Mouse (Mus musculus) limb, embryonic 12.5 days (tissue): ENCODE measurements around the gene Morf4l2. TPM values are rescaled to one million over a fixed set of nuclear protein-coding genes. Genes with fewer than 3 reads are reported as not detected.
"Not testable (repeated sequence)": the region's sequence is repeated elsewhere in the genome, so short reads cannot be mapped to it uniquely, and the experiment has no call there.

Source experiments
- ATAC-seq: fragments of 200-750 bp; cut with Nextera tagmentation; 2 replicates; pipeline ENCODE4 v1.8.0; 2017; ENCODE audit warnings: low read depth, moderate TSS enrichment; ENCODE audit not compliant: insufficient number of reproducible peaks, insufficient read depth, low FRiP score, low TSS enrichment
- H3K27ac ChIP-seq: fragments of 300-500 bp; sonication (generic); 2 replicates; pipeline ENCODE4 v1.5.1; 2016; ENCODE audit warnings: mild to moderate bottlenecking, moderate library complexity
- H3K27me3 ChIP-seq: fragments of 300-500 bp; sonication (generic); 2 replicates; pipeline ENCODE4 v1.6.1; 2016; ENCODE audit warnings: mild to moderate bottlenecking, moderate library complexity
- H3K36me3 ChIP-seq: fragments of 300-500 bp; sonication (generic); 2 replicates; pipeline ENCODE4 v1.6.1; 2016; ENCODE audit warnings: mild to moderate bottlenecking, moderate library complexity
- H3K4me1 ChIP-seq: fragments of 300-500 bp; sonication (generic); replicated peaks from 2 replicates; pipeline ENCODE4 v1.6.1; 2016
- H3K4me2 ChIP-seq: fragments of 300-500 bp; sonication (generic); 2 replicates; pipeline ENCODE4 v1.6.1; 2016; ENCODE audit warnings: mild to moderate bottlenecking, moderate library complexity
- H3K4me3 ChIP-seq: fragments of 300-500 bp; sonication (generic); replicated peaks from 2 replicates; pipeline ENCODE4 v1.5.1; 2016; ENCODE audit warnings: mild to moderate bottlenecking
- H3K9ac ChIP-seq: fragments of 300-500 bp; sonication (generic); replicated peaks from 2 replicates; pipeline ENCODE4 v1.6.1; 2016; ENCODE audit warnings: mild to moderate bottlenecking, moderate library complexity
- H3K9me3 ChIP-seq: fragments of 300-500 bp; sonication (generic); 2 replicates; pipeline ENCODE4 v1.6.1; 2016; ENCODE audit warnings: mild to moderate bottlenecking, moderate library complexity
- WGBS: fragments of 180-500 bp; shearing (Covaris S2); methylation state at CpG from one replicate; pipeline ENCODE4 v1.1.7; 2016; 5-methylcytosine and 5-hydroxymethylcytosine counted together
- polyA plus RNA-seq: library from polyadenylated mRNA; unstranded; fragments of >200 nt; fragmentation: Nextera tagmentation; extraction: Ambion mirVana; gene quantifications from 2 replicates; pipeline ENCODE4 v1.2.1, GENCODE M21; 2016

Gene Morf4l2
- polyA plus RNA-seq, 1 experiment from 2014 or later: 576 TPM

GRCm38 (mm10) chrX:136742241-136742640, 1.2 kb downstream of the Morf4l2 start:
- H3K4me2 ChIP-seq: peak overlapping the region; percentile 51
- no peak for ATAC-seq
- 0 out of 2 replicates have a peak, but pooled peaks cover 2% of the 10 kb centered on the region for H3K4me1 ChIP-seq
- H3K4me3 ChIP-seq: peak overlapping the region; percentile 47
- peak overlapping the region; percentile 86 for H3K27ac ChIP-seq
- no peaks in the 10 kb centered on the region for H3K9me3 ChIP-seq
- peak overlapping the region; percentile 51 for H3K9ac ChIP-seq
- peaks cover 2% of the 10 kb centered on the region; the same call in 1 of the 2 replicates for H3K27me3 ChIP-seq
- 25% methylated on average over 10 of the region's 10 CpGs for WGBS
- peaks cover 6% of the 10 kb centered on the region; the same call in 1 of the 2 replicates for H3K36me3 ChIP-seq

GRCm38 (mm10) chrX:136741651-136742201, 1.8 kb downstream of the Morf4l2 start:
- Histone ChIP-seq H3K27me3 (peaks cover 2% of the 10 kb centered on the region; the same call in 1 of the 2 replicates), H3K4me2 (peak overlapping the region; percentile 51), H3K36me3 (peaks cover 6% of the 10 kb centered on the region; the same call in 1 of the 2 replicates), H3K27ac (peak overlapping the region; percentile 86), H3K9me3 (no peaks in the 10 kb centered on the region), H3K9ac (peak overlapping the region; percentile 51), H3K4me3 (peak overlapping the region; percentile 47), H3K4me1 (0 out of 2 replicates have a peak, but pooled peaks cover 2% of the 10 kb centered on the region)
- peak; percentile 79 for ATAC-seq
- 27% methylated on average over 44 of the region's 46 CpGs for WGBS

- H3K4me3 ChIP-seq: peak overlapping the region; percentile 47
- ATAC-seq: peak; percentile 99
- H3K4me2 ChIP-seq: 0 out of 2 replicates have a peak overlapping the region, but pooled peaks have one; percentile 61
- H3K9ac ChIP-seq: peak overlapping the region; percentile 65
- WGBS: 15% methylated on average over 39 of the region's 39 CpGs
- peaks cover 6% of the 10 kb centered on the region; the same call in 1 of the 2 replicates for H3K36me3 ChIP-seq
- H3K27ac ChIP-seq: peak overlapping the region; percentile 86
- H3K27me3 ChIP-seq: peaks cover 2% of the 10 kb centered on the region; the same call in 1 of the 2 replicates
- 0 out of 2 replicates have a peak, but pooled peaks cover 2% of the 10 kb centered on the region for H3K4me1 ChIP-seq
- H3K9me3 ChIP-seq: no peaks in the 10 kb centered on the region
Measured at GRCm38 (mm10) chrX:136740791-136741650, 2.5 kb downstream of the Morf4l2 start.

- Histone ChIP-seq H3K27me3 (peaks cover 2% of the 10 kb centered on the region; the same call in 1 of the 2 replicates), H3K36me3 (peaks cover 11% of the 10 kb centered on the region; the same call in 1 of the 2 replicates), H3K9ac (peak overlapping the region; percentile 65), H3K4me3 (peak overlapping the region; percentile 47), H3K9me3 (no peaks in the 10 kb centered on the region), H3K4me1 (0 out of 2 replicates have a peak, but pooled peaks cover 2% of the 10 kb centered on the region), H3K27ac (peak overlapping the region; percentile 84; the same call in 1 of the 2 replicates), H3K4me2 (peak overlapping the region; percentile 61; the same call in 1 of the 2 replicates)
- WGBS: 26% methylated on average over 15 of the region's 15 CpGs
- no peak for ATAC-seq
Measured at GRCm38 (mm10) chrX:136740087-136740790, 3.3 kb downstream of the Morf4l2 start.

- Histone ChIP-seq H3K27me3 (no peaks in the 10 kb centered on the region; the same call in 1 of the 2 replicates), H3K27ac (no peak overlapping the region), H3K4me3 (no peak overlapping the region), H3K4me1 (no peaks in the 10 kb centered on the region), H3K9ac (no peak overlapping the region), H3K9me3 (no peaks in the 10 kb centered on the region), H3K4me2 (no peak overlapping the region), H3K36me3 (peaks cover 16% of the 10 kb centered on the region)
- WGBS: 81% methylated on average over 4 of the region's 4 CpGs
- ATAC-seq: no peak
Measured at GRCm38 (mm10) chrX:136732016-136732415, 11.5 kb downstream of the Morf4l2 start.

- not testable (repeated sequence) for ATAC-seq, H3K27ac ChIP-seq, H3K9me3 ChIP-seq
Measured at GRCm38 (mm10) chrX:136714742-136715474, 28.6 kb downstream of the Morf4l2 start.

GRCm38 (mm10) chrX:136708782-136709181, 34.7 kb downstream of the Morf4l2 start:
- no peaks in the 10 kb centered on the region for H3K4me1 ChIP-seq
- H3K9ac ChIP-seq: peak overlapping the region; percentile 66
- peak overlapping the region; percentile 49 for H3K4me3 ChIP-seq
- WGBS: 26% methylated on average over 14 of the region's 14 CpGs
- H3K27ac ChIP-seq: peak overlapping the region; percentile 87
- H3K36me3 ChIP-seq: no peaks in the 10 kb centered on the region
- H3K27me3 ChIP-seq: peaks cover 15% of the 10 kb centered on the region; the same call in 1 of the 2 replicates
- H3K4me2 ChIP-seq: peak overlapping the region; percentile 57
- no peaks in the 10 kb centered on the region for H3K9me3 ChIP-seq
- no peak; the same call in 1 of the 2 replicates for ATAC-seq

More at GRCm38 (mm10) chrX:136714742-136715474, 28.6 kb downstream of the Morf4l2 start:
- not testable (repeated sequence) for H3K36me3 ChIP-seq, H3K4me1 ChIP-seq, H3K4me2 ChIP-seq, H3K27me3 ChIP-seq, H3K9ac ChIP-seq, H3K4me3 ChIP-seq
- 61% methylated on average over 3 of the region's 3 CpGs for WGBS

- Histone ChIP-seq H3K9ac (peak overlapping the region; percentile 66), H3K4me3 (peak overlapping the region; percentile 49), H3K36me3 (no peaks in the 10 kb centered on the region), H3K27ac (peak overlapping the region; percentile 87), H3K9me3 (no peaks in the 10 kb centered on the region), H3K27me3 (peaks cover 15% of the 10 kb centered on the region; the same call in 1 of the 2 replicates), H3K4me2 (peak overlapping the region; percentile 57), H3K4me1 (no peaks in the 10 kb centered on the region)
- peak; percentile 86 for ATAC-seq
- WGBS: 11% methylated on average over 18 of the region's 18 CpGs
Measured at GRCm38 (mm10) chrX:136708168-136708681, 35.3 kb downstream of the Morf4l2 start.

- H3K27ac ChIP-seq: peak within 1 kb of the TSS; percentile 87
- ATAC-seq: peak; percentile 90
- H3K36me3 ChIP-seq: no peaks in the 10 kb centered on the region
- H3K9ac ChIP-seq: peak within 1 kb of the TSS; percentile 66
- H3K4me2 ChIP-seq: peak within 1 kb of the TSS; percentile 57
- H3K27me3 ChIP-seq: peaks cover 15% of the 10 kb centered on the region; the same call in 1 of the 2 replicates
- whole genome bisulfite sequencing: 23% methylated on average over 15 of the region's 15 CpGs
- H3K4me1 ChIP-seq: no peaks in the 10 kb centered on the region
- H3K9me3 ChIP-seq: no peaks in the 10 kb centered on the region
- peak within 1 kb of the TSS; percentile 49 for H3K4me3 ChIP-seq
Measured at GRCm38 (mm10) chrX:136707446-136708167, 35.9 kb downstream of the Morf4l2 start, which contains the start of gene Tceal1. Tceal1 (plus strand) TSS chrX:136707982.
